ENCODE assay signal across 8 mouse cellular contexts in genomic region chr15:89209886-89210761, GRCm38 (mm10). TPM values are rescaled to one million over a fixed set of nuclear protein-coding genes. Genes with fewer than 3 reads are reported as not detected.
DNase-seq lines count a peak whose midpoint lies in the region; ATAC-seq and TF ChIP-seq lines count a peak whose summit lies in the region.

No protein-coding gene starts in this region.

- H3K27me3 ChIP-seq in hindbrain, embryonic 16.5 days (replicated peaks; ENCODE audit: control insufficient read depth, insufficient read depth, low read length): no peaks in the 10 kb centered on the region

- H3K4me3 ChIP-seq in hindbrain, embryonic 16.5 days (ENCODE audit: low read length): peak overlapping the region; percentile 33
- H3K4me3 ChIP-seq in left cerebral cortex, adult 2 months: peak overlapping the region; percentile 36

- peak overlapping the region; percentile 82 for H3K27ac ChIP-seq in hindbrain, embryonic 16.5 days (ENCODE audit: low read depth, low read length)
- peak overlapping the region; percentile 74 for H3K27ac ChIP-seq in left cerebral cortex, adult 2 months

- H3K9ac ChIP-seq in hindbrain, embryonic 16.5 days (ENCODE audit: low read depth, low read length): peak overlapping the region; percentile 65

- 21% methylated on average over 22 of the region's 22 CpGs for WGBS in hindbrain, embryonic 16.5 days

- 0 out of 2 replicates have a peak, but pooled peaks have one; percentile 15 for ATAC-seq in hindbrain, embryonic 16.5 days
- peak; percentile 59 for ATAC-seq in megakaryocyte, adult 5-6 weeks (ENCODE audit: poor library complexity, severe bottlenecking)

- H3K4me2 ChIP-seq in hindbrain, embryonic 16.5 days (ENCODE audit: low read length): peak overlapping the region; percentile 63

- intact Hi-C loops in left cerebral cortex, adult 2 months (cut with DNase I): loop anchor here (1.0 to 5.0 kb wide), 6 partner anchors 14 to 383 kb away; partner anchors contain the start of genes Dennd6b, Hdac10 and Mapk11

- no peaks in the 10 kb centered on the region for H3K9me3 ChIP-seq in hindbrain, embryonic 16.5 days (ENCODE audit: control insufficient read depth, low read length)

- TF ChIP-seq CTCF in left cerebral cortex, adult 2 months (IDR thresholded peaks at IDR 0.05): peak; percentile 92

- H3K36me3 ChIP-seq in hindbrain, embryonic 16.5 days (ENCODE audit: control insufficient read depth, insufficient read depth, low read length): no peaks in the 10 kb centered on the region

- peak; percentile 84 for DNase-seq in T-cell, adult 2 months (ENCODE audit: low spot score)
- peak; percentile 88 to 92 for DNase-seq in cerebellum, postnatal 4 days (ENCODE audit: low spot score in 2 of 2)
- peak; percentile 93 for DNase-seq in gastrocnemius, adult 18-20 months (ENCODE audit: low spot score)
- DNase-seq in left cerebral cortex, adult 2 months (ENCODE audit: extremely low spot score in 1 of 2, low spot score in 2 of 2): peak; percentile 78 to 85
- DNase-seq in right cerebral cortex, adult 2 months (ENCODE audit: low spot score in 2 of 2): peak; percentile 91 to 93
- DNase-seq in urinary bladder, postnatal 14 days (ENCODE audit: low spot score): peak; percentile 91

- H3K4me1 ChIP-seq in hindbrain, embryonic 16.5 days (ENCODE audit: control insufficient read depth, insufficient read depth, low read depth, low read length): peaks cover 26% of the 10 kb centered on the region

RNA-seq across cellular contexts. Expression of gene Ppp6r2, which starts 1.2 kb away (rescaled TPM):
- total RNA-seq in gastrocnemius, adult 18-20 months (2021): 10 to 100 TPM; 90.7 to 93.0 TPM
- polyA plus RNA-seq in hindbrain, embryonic 16.5 days (2015; fragmentation: Nextera tagmentation; extraction: Ambion mirVana): 59.4 and 71.5 TPM in 2 replicates
- 100 to 1,000 TPM; 161 to 171 TPM for total RNA-seq in left cerebral cortex, adult 2 months (2021)
- total RNA-seq in megakaryocyte, adult 5-6 weeks (2015): 10.5 and 13.1 TPM in 2 replicates
- total RNA-seq in megakaryocyte, adult 5-6 weeks (2017): 11.6 and 12.4 TPM in 2 replicates

RNA-seq across cellular contexts. Expression of gene Dennd6b, which starts 13.8 kb away (rescaled TPM):
- 1 to 10 TPM; 8.8 to 9.6 TPM for total RNA-seq in gastrocnemius, adult 18-20 months (2021)
- polyA plus RNA-seq in hindbrain, embryonic 16.5 days (2015; fragmentation: Nextera tagmentation; extraction: Ambion mirVana): 86.6 and 93.2 TPM in 2 replicates
- total RNA-seq in left cerebral cortex, adult 2 months (2021): 10 to 100 TPM; 52.2 to 53.9 TPM
- total RNA-seq in megakaryocyte, adult 5-6 weeks (2015): 0.71 and 1.4 TPM in 2 replicates
- 0.59 and 0.89 TPM in 2 replicates for total RNA-seq in megakaryocyte, adult 5-6 weeks (2017)

RNA-seq across cellular contexts. Expression of gene Plxnb2, which starts 29.5 kb away (rescaled TPM):
- total RNA-seq in gastrocnemius, adult 18-20 months (2021): 1 to 10 TPM; 4.0 to 8.2 TPM
- polyA plus RNA-seq in hindbrain, embryonic 16.5 days (2015; fragmentation: Nextera tagmentation; extraction: Ambion mirVana): 85.2 and 106 TPM in 2 replicates
- total RNA-seq in left cerebral cortex, adult 2 months (2021): 10 to 100 TPM; 49.4 to 53.3 TPM
- total RNA-seq in megakaryocyte, adult 5-6 weeks (2015): 95.9 and 101 TPM in 2 replicates
- 111 and 118 TPM in 2 replicates for total RNA-seq in megakaryocyte, adult 5-6 weeks (2017)

Comparison
In these comparisons a context has a peak if more than half of its experiments do, and no peak if none do; other contexts are left out.
1. Peak in every context shown above with its lines: DNase-seq, ATAC-seq, H3K4me3 ChIP-seq and H3K27ac ChIP-seq.
2. RNA of gene Ppp6r2, which starts 1.2 kb away (total RNA-seq): 161 to 171 TPM in left cerebral cortex, adult 2 months and 90.7 to 93.0 TPM in gastrocnemius, adult 18-20 months; 10.5 to 13.1 TPM in megakaryocyte, adult 5-6 weeks; every median in the first group is over 4 times any median in the second.
3. RNA of gene Dennd6b, which starts 13.8 kb away (total RNA-seq): 52.2 to 53.9 TPM in left cerebral cortex, adult 2 months and 8.8 to 9.6 TPM in gastrocnemius, adult 18-20 months; 0.59 to 1.4 TPM in megakaryocyte, adult 5-6 weeks; every median in the first group is over 4 times any median in the second.
4. RNA of gene Plxnb2, which starts 29.5 kb away (total RNA-seq): 95.9 to 118 TPM in megakaryocyte, adult 5-6 weeks and 49.4 to 53.3 TPM in left cerebral cortex, adult 2 months; 4.0 to 8.2 TPM in gastrocnemius, adult 18-20 months; every median in the first group is over 4 times any median in the second.